Mouse (Mus musculus) bone marrow macrophage, adult 2 months (primary cell): ENCODE measurements around the gene Macrod2. TPM values are rescaled to one million over a fixed set of nuclear protein-coding genes. Genes with fewer than 3 reads are reported as not detected.

Experiments used
- H3K27ac ChIP-seq: 2 replicates; pipeline ENCODE4 v1.5.1; 2012; ENCODE audit warnings: low read depth, low read length; ENCODE audit not compliant: insufficient read depth
- H3K4me1 ChIP-seq: 2 replicates; pipeline ENCODE4 v1.6.1; 2012; ENCODE audit warnings: low read length; ENCODE audit not compliant: control insufficient read depth, insufficient read depth
- H3K4me3 ChIP-seq: 2 replicates; pipeline ENCODE4 v1.5.1; 2012; ENCODE audit warnings: mild to moderate bottlenecking, low read length, moderate library complexity; ENCODE audit not compliant: insufficient read depth
- CTCF ChIP-seq: IDR thresholded peaks from 2 replicates; pipeline ENCODE4 v1.5.1; 2012; ENCODE audit warnings: low read depth, mild to moderate bottlenecking, low read length, moderate library complexity
- POLR2A ChIP-seq: IDR thresholded peaks from 2 replicates; pipeline ENCODE4 v1.6.1; 2012; ENCODE audit warnings: mild to moderate bottlenecking, low read depth, low read length, borderline replicate concordance
- polyA plus RNA-seq: library from polyadenylated mRNA; stranded (reverse); fragments of >200 nt; gene quantifications from 2 replicates; pipeline ENCODE4 v1.2.4, GENCODE M21; 2012; ENCODE audit not compliant: missing spikeins, insufficient read depth, insufficient read length

Macrod2 gene
- polyA plus RNA-seq, 1 experiment = 3.0 TPM

DNA sequence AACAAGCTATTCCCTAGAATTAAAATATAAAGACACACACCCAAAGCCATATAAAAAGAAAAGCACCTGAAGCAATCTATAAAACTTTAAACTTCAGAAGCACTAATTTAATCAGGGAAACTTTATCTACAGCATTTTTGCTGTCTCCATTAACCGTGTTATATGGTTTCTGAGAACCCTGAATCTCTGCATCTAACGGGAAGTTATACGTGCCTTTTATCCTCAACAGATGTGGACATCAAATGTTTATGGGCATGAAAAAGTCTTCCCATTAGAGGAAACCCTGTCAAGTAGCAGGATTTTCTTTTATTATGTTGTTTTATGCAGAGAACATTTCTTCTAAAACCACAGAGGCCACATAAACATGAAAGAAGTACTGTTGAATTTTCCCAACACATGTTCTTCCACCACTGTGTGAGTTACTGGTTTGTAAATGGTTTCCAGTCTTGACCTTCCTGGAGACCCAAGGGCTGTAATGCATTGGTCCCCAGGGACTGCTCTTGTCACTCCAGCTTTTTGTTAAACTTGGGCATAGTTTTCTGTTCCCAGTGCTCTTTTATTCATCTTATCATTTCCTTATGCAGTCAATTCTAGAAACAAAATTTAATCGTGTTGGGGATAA, 1629.5 kb downstream of the Macrod2 start:
- TF ChIP-seq POLR2A (no peak), CTCF (no peak)
- H3K4me1 ChIP-seq = no peaks in the 10 kb centered on the region
- H3K4me3 ChIP-seq = no peak overlapping the region
- no peak overlapping the region for H3K27ac ChIP-seq

DNA sequence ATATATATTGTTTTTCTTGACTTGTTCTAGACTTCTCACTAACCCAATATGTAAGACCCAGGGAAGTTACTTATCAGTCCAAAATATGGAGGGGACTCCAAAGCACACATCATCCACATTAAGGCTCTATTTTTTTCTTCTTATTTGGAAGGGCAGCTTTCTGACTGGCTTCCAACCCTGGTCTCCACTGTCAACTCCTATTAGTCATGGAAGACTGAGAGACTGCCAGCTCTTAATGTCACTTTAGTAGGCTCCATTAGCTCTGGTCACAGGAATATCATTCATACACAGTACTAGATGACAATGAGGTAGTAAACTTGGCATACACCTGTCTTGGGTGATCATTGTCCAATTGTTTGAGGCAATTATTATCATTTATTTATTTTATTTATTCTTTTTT, 1631.6 kb downstream of the Macrod2 start:
- no peak overlapping the region for H3K27ac ChIP-seq
- H3K4me3 ChIP-seq = no peak overlapping the region
- H3K4me1 ChIP-seq = no peaks in the 10 kb centered on the region
- TF ChIP-seq POLR2A (no peak), CTCF (no peak)

DNA sequence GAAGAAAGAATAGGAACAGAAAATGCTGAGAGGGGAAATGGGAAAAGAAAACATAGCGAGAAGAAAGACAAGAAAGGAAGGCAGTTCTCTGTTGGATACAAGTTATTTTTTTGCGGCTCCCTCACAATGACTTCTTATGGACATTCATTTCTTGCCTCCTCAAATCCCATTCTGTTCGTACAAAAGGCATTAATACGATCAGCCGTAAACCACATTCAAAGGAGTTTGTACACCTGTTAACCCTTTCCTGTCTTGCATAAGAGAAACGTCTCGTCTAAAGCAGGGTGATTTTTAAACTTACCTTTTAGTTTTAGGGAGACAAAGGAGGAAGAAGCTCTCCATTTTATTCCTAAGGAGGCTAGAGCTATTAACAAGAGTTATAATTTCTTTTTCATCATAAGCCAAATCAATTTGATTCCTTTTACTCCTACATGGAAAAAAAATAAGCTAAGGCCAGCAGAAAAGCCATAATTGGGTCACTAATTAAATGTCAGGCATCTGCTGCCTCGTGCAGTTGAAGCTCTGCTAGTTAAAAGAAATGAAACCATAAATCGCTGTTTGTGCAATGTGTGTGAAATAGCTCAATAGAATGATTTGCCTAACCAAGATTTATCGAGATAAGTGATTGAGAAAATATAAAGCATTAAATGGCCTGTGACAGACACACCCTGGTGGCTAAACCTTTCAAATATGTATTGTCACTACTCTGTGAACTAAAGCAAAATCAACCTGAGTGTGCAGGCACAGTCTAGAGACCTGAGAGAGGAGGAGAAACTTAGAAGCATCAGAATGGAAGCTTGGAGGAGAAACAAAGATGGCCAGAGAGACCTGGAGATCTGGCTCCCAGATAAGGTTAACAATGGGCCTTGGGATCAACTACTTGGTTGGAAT, 1635.9 kb downstream of the Macrod2 start:
- H3K4me1 ChIP-seq = no peaks in the 10 kb centered on the region
- no peak overlapping the region for H3K27ac ChIP-seq
- TF ChIP-seq POLR2A (no peak), CTCF (no peak)

DNA sequence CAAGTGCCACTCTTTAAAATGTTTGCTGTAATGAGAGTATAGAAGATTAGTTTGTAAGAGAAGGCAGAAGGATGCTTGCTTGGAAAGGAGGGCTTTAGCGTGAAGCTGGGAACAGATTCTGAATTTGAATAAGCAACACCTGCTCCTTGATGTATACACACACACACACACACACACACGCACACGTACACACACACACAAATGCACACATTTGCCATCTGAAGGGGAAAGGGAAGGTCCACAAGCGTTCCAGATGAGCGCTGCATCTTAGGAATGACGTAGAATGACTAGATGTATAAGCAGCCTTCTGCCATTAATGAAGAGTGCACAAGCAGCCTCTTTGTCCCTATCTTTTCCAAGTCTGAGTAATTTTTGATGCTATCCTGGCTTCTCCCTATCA, 1660.5 kb downstream of the Macrod2 start:
- TF ChIP-seq POLR2A = no peak
- no peak overlapping the region for H3K27ac ChIP-seq
- H3K4me3 ChIP-seq = no peak overlapping the region
- H3K4me1 ChIP-seq = no peaks in the 10 kb centered on the region

More for the DNA sequence above, 1635.9 kb downstream of the Macrod2 start:
- H3K4me3 ChIP-seq = no peak overlapping the region

DNA sequence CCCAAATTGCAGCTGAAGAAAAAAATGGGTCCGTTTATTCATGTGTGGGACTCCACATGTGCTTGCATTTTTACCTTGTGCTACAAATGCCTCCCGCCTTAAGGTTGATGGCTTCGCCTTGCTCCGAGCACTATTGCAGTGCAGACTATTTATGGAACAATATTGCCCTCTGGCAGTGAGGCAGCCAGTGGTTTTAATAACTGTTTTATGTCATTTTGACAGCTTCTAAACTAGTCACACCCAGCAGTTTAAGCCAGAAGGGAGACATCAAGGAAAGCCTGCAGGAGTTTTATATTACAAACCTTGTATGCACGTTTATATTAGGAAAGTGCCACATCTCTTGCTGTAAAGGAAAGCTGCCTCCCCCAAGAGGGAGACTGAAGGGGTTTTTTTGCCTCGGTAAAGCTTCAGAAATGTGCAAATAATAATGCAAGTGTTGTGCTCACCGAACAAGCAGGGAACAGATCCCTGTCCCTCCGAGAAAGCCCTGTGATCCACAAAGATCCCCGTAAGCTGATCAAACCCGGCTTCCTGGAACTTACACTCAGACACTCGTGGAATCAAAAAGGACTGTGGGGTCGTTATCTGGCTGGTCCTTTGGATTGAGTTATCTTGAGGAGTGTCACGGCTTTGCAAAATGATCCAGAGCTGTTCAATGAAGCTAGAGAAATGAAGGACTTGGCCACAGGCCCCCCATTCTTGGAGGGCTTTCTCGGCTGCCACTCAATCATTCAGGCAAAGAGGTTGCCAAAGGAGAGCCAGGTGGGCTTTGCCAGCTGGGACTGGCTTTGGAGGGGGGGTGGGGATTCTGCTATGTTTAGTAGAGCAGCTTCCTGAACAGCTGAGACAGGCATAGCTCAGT, 1663.0 kb downstream of the Macrod2 start:
- no peak for TF ChIP-seq CTCF
- no peak for TF ChIP-seq POLR2A
- Histone ChIP-seq H3K4me1 (no peaks in the 10 kb centered on the region), H3K4me3 (no peak overlapping the region), H3K27ac (no peak overlapping the region)

DNA sequence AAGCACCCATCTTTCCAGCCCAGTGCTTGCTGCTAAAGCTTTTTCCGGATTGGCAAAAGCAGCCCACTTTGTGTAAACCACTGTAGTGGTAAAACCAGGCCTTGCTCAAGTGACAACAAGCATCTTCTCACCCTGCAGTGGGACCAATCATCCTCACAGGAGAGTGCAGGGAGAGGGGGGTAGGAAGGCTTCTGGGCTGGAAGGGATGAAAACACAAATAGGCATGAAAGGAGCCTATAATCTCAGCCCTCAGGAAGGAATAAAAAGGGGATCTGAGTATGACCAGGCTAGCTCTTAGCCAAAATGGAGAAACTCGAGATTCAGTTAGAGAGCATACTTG, 1663.6 kb downstream of the Macrod2 start:
- no peak for TF ChIP-seq CTCF
- TF ChIP-seq POLR2A = no peak
- no peak overlapping the region for H3K4me3 ChIP-seq
- no peaks in the 10 kb centered on the region for H3K4me1 ChIP-seq
- H3K27ac ChIP-seq = no peak overlapping the region

DNA sequence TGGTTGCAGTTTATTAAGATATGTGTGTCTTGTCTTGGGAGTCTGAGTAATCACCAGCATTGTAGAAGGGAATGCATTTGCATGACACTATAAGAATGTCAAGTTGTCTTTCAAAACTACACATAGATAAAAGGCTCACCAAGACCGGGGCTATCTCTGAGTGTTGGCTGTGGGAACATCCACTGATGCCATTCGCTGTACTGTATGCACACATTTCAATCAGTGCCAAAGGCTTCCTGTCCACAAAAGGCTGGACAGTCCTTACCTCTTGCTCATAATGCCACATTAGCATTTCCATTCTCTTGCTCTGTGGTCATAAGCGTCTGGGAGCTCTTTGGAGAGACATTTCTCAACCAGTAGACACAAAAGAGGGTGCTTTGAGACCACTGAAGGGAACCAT, 1713.8 kb downstream of the Macrod2 start:
- no peak overlapping the region for H3K4me3 ChIP-seq

DNA sequence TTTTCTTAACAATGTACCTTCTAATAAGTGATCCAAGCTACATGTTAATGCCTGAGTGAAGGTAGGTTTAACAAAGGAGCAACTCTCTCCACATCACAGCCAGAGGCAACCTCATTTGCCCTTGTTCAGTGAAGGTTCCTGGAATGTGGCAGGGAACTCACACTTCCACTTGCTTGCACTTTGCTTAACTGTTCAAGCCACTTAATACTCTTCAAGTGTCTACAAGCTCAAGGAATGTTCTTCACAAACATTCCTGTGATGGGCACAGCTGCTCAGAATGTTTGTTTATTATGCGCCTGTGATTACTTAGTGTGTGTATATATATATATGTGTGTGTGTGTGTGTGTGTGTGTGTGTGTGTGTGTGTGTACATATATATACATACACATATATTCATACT, 1721.5 kb downstream of the Macrod2 start:
- no peak overlapping the region for H3K4me3 ChIP-seq
- no peaks in the 10 kb centered on the region for H3K4me1 ChIP-seq
- no peak overlapping the region for H3K27ac ChIP-seq
- TF ChIP-seq POLR2A (no peak), CTCF (no peak)

More for the DNA sequence above, 1713.8 kb downstream of the Macrod2 start:
- no peak overlapping the region for H3K27ac ChIP-seq
- TF ChIP-seq POLR2A (no peak), CTCF (no peak)
- no peaks in the 10 kb centered on the region for H3K4me1 ChIP-seq

DNA sequence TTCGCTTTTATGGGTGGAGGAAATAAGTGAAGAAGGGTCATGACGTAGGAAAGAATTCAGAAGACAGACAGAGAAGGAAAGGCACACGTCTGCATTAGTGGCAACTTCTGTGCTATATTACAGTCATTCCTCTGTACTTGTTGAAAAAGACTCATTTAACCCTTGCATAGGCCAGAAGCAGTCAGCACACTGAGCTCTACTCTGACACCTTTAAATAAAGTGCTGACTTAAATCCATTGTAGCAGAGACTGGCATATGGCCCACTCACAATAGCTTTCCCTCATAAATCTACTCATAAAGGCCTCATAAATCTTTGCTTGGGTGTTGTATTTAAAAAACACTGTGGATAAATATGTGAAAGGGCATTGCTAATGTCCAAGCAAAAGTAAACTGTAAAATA, 1733.0 kb downstream of the Macrod2 start:
- Histone ChIP-seq H3K27ac (no peak overlapping the region), H3K4me3 (no peak overlapping the region), H3K4me1 (no peaks in the 10 kb centered on the region)
- TF ChIP-seq CTCF = no peak
- no peak for TF ChIP-seq POLR2A

DNA sequence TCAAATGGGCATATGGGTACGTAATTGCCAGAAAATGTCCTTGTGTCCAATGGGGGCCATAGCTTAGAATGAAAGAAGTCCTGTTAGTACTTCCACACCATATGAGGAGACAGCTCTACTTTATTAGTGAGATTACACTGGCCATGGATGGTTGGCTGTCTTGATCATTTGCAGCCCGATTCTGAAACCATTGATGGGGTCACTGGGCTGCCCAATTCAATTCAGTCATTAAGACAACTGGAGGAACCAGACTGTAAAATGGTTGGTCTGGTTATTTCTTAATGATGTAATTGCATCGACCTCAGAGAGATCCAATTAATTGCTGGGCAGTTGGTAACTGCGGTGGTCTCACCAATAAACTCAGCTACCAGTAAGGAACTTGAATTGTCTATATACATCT, 1734.1 kb downstream of the Macrod2 start:
- TF ChIP-seq CTCF (no peak), POLR2A (no peak)
- H3K4me1 ChIP-seq = no peaks in the 10 kb centered on the region
- no peak overlapping the region for H3K4me3 ChIP-seq
- no peak overlapping the region for H3K27ac ChIP-seq
